Mouse (Mus musculus) hindbrain, embryonic 11.5 days (tissue): Measurements from ENCODE around the gene AU022252. TPM values are rescaled to one million over a fixed set of nuclear protein-coding genes. Genes with fewer than 3 reads are reported as not detected.

ENCODE experiments used
- ATAC-seq: fragments of 200-750 bp; cut with Nextera tagmentation; 2 replicates; pipeline ENCODE4 v1.8.0; 2017; ENCODE audit warnings: mild to moderate bottlenecking, moderate TSS enrichment, moderate library complexity; ENCODE audit not compliant: low FRiP score
- DNase-seq: peaks from one replicate; pipeline ENCODE4 v3.0.0-alpha.2; 2015; ENCODE audit warnings: low spot score
- H3K27ac ChIP-seq: fragments of 300-500 bp; sonication (generic); 2 replicates; pipeline ENCODE4 v1.5.1; 2014; ENCODE audit warnings: mild to moderate bottlenecking, low read depth, low read length
- H3K27me3 ChIP-seq: fragments of 300-500 bp; sonication (generic); 2 replicates; pipeline ENCODE4 v1.6.1; 2014; ENCODE audit warnings: mild to moderate bottlenecking, low read length, moderate library complexity, mixed read lengths; ENCODE audit not compliant: control insufficient read depth, insufficient read depth
- H3K36me3 ChIP-seq: fragments of 300-500 bp; sonication (generic); 2 replicates; pipeline ENCODE4 v1.6.1; 2014; ENCODE audit warnings: mild to moderate bottlenecking, low read length, moderate library complexity, mixed read lengths; ENCODE audit not compliant: control insufficient read depth, insufficient read depth
- H3K4me1 ChIP-seq: fragments of 300-500 bp; sonication (generic); replicated peaks from 2 replicates; pipeline ENCODE4 v1.6.1; 2014; ENCODE audit warnings: low read length, mixed read lengths; ENCODE audit not compliant: control insufficient read depth, insufficient read depth
- H3K4me2 ChIP-seq: fragments of 300-500 bp; sonication (generic); replicated peaks from 2 replicates; pipeline ENCODE4 v1.6.1; 2014; ENCODE audit warnings: mild to moderate bottlenecking, low read depth, low read length
- H3K4me3 ChIP-seq: fragments of 300-500 bp; sonication (generic); 2 replicates; pipeline ENCODE4 v1.5.1; 2014; ENCODE audit warnings: low read depth, low read length
- H3K9ac ChIP-seq: fragments of 300-500 bp; sonication (generic); 2 replicates; pipeline ENCODE4 v1.6.1; 2014; ENCODE audit warnings: low read depth, low read length
- H3K9me3 ChIP-seq: fragments of 300-500 bp; sonication (generic); 2 replicates; pipeline ENCODE4 v1.6.1; 2016; ENCODE audit warnings: low read length; ENCODE audit not compliant: control insufficient read depth
- WGBS: fragments of 180-500 bp; shearing (Covaris S2); extraction: QIAGEN DNeasy Blood & Tissue Kit; methylation state at CpG from one replicate; pipeline ENCODE4 v1.1.7; 2014; 5-methylcytosine and 5-hydroxymethylcytosine counted together
- polyA plus RNA-seq: library from polyadenylated mRNA; unstranded; fragments of >200 nt; fragmentation: Nextera tagmentation; extraction: Ambion mirVana; gene quantifications from 2 replicates; pipeline ENCODE4 v1.2.1, GENCODE M21; 2014

The AU022252 gene
- polyA plus RNA-seq, 1 experiment from 2014 or later = 37.0 TPM

DNA sequence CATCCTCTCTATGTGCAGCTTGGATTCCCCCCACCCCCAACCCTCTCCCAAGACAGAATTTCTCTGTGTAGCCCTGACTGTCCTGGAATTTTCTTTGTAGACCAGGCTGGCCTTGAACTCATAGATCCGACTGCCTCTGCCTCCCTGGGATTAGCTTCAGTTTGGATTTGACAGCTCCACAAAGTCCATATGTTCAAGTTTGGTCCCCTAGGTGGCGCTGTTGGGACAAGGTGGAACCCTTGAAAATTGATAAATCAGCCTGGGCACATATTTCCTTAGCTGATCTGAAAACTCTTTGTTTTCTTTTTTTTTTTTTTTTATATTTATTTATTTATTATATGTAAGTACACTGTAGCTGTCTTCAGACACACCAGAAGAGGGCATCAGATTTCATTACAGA is 75.3 kb downstream of the AU022252 start:
- Histone ChIP-seq H3K27ac (no peak overlapping the region), H3K36me3 (no peaks in the 10 kb centered on the region), H3K9me3 (no peaks in the 10 kb centered on the region), H3K4me3 (no peak overlapping the region), H3K4me2 (no peak overlapping the region), H3K9ac (no peak overlapping the region), H3K4me1 (no peaks in the 10 kb centered on the region), H3K27me3 (no peaks in the 10 kb centered on the region)
- 37% methylated on average over 2 of the region's 2 CpGs for WGBS
- DNase-seq = peak; percentile 71
- no peak for ATAC-seq

Other genes with a start within 250 kb of the AU022252 start
- gene Slc2a1, start 124.0 kb downstream of the AU022252 start, polyA plus RNA-seq = 134 and 137 TPM in 2 replicates
- 7.4 and 8.3 TPM in 2 replicates for gene Zfp691, start 58.5 kb downstream of the AU022252 start, polyA plus RNA-seq
- gene Ermap, start 42.7 kb downstream of the AU022252 start, polyA plus RNA-seq = 9.9 and 11.1 TPM in 2 replicates
- 177 and 201 TPM in 2 replicates for gene Svbp, start 37.4 kb downstream of the AU022252 start, polyA plus RNA-seq
- gene Tmem269, start 14.5 kb downstream of the AU022252 start, polyA plus RNA-seq = not detected in 2 replicates
- gene P3h1, start 203 bp upstream of the AU022252 start, polyA plus RNA-seq = 15.4 and 17.9 TPM in 2 replicates
- 0.18 and 0.25 TPM in 2 replicates for gene Cldn19, start 22.7 kb upstream of the AU022252 start, polyA plus RNA-seq
- 1,193 and 1,290 TPM in 2 replicates for gene Ybx1, start 61.9 kb upstream of the AU022252 start, polyA plus RNA-seq
- gene Ppih, start 87.8 kb upstream of the AU022252 start, polyA plus RNA-seq = 109 and 115 TPM in 2 replicates
- 12.6 and 13.9 TPM in 2 replicates for gene Ccdc30, start 182.8 kb upstream of the AU022252 start, polyA plus RNA-seq
- 21.0 and 25.5 TPM in 2 replicates for gene Ppcs, start 189.7 kb upstream of the AU022252 start, polyA plus RNA-seq
- gene Zmynd12, start 190.1 kb upstream of the AU022252 start, polyA plus RNA-seq = 0.23 and 0.29 TPM in 2 replicates